Mouse (Mus musculus) kidney, postnatal 10 days (tissue): Measurements from ENCODE around the gene Hoxa10.

Source experiments
- DNase-seq: peaks from one replicate; pipeline ENCODE4 v3.0.0; 2021; ENCODE audit warnings: mixed read lengths

Gene Hoxa10

GRCm38 (mm10) chr6:52262463-52263320 lies 22.0 kb upstream of the Hoxa10 start:
- peak; percentile 21 for DNase-seq

GRCm38 (mm10) chr6:52261751-52262462 lies 21.3 kb upstream of the Hoxa10 start:
- no peak for DNase-seq

GRCm38 (mm10) chr6:52260654-52261575 lies 20.3 kb upstream of the Hoxa10 start, which contains the start of gene Hoxa13:
Gene Hoxa13, minus strand, starts transcription at chr6:52260880.
- peak; percentile 60 for DNase-seq

GRCm38 (mm10) chr6:52259811-52260261 lies 19.2 kb upstream of the Hoxa10 start:
- DNase-seq, result peak; percentile 43

- DNase-seq, result peak; percentile 19
Observed at GRCm38 (mm10) chr6:52259081-52259790, 18.6 kb upstream of the Hoxa10 start.

- peak; percentile 93 for DNase-seq
Observed at GRCm38 (mm10) chr6:52256956-52257355, 16.3 kb upstream of the Hoxa10 start.

- peak; percentile 42 for DNase-seq
Observed at GRCm38 (mm10) chr6:52253511-52254500, 13.2 kb upstream of the Hoxa10 start.

GRCm38 (mm10) chr6:52252775-52253376 lies 12.2 kb upstream of the Hoxa10 start:
- peak; percentile 44 for DNase-seq

- no peak for DNase-seq
Observed at GRCm38 (mm10) chr6:52252016-52252774, 11.5 kb upstream of the Hoxa10 start.

- no peak for DNase-seq
Observed at GRCm38 (mm10) chr6:52251177-52251879, 10.7 kb upstream of the Hoxa10 start.

- no peak for DNase-seq
Observed at GRCm38 (mm10) chr6:52249826-52250225, 9.2 kb upstream of the Hoxa10 start.

- DNase-seq, result peak; percentile 54
Observed at GRCm38 (mm10) chr6:52249415-52249738, 8.7 kb upstream of the Hoxa10 start.

GRCm38 (mm10) chr6:52248638-52249414 lies 8.2 kb upstream of the Hoxa10 start:
- DNase-seq, result peak; percentile 36

GRCm38 (mm10) chr6:52247766-52248637 lies 7.3 kb upstream of the Hoxa10 start:
- DNase-seq, result peak; percentile 55

- peak; percentile 25 for DNase-seq
Observed at GRCm38 (mm10) chr6:52246916-52247315, 6.3 kb upstream of the Hoxa10 start.

- peak; percentile 68 for DNase-seq
Observed at GRCm38 (mm10) chr6:52246403-52246803, 5.7 kb upstream of the Hoxa10 start.

GRCm38 (mm10) chr6:52245757-52246142 lies 5.1 kb upstream of the Hoxa10 start, which contains the start of gene Hoxa11:
Gene Hoxa11, minus strand, starts transcription at chr6:52245810.
- DNase-seq, result peak; percentile 73
